Mouse (Mus musculus): ENCODE results near the gene Six2. TPM values are rescaled to one million over a fixed set of nuclear protein-coding genes. Genes with fewer than 3 reads are reported as not detected.

The Six2 gene
- polyA plus RNA-seq, 1 experiment: 0.37 TPM

GRCm38 (mm10) chr17:85680116-85680850 lies 7.8 kb downstream of the Six2 start:
- TF ChIP-seq POLR2A (IDR thresholded peaks at IDR 0.05; ENCODE audit: borderline replicate concordance, extremely low read depth, low read depth, low read length): no peak
- no peak for TF ChIP-seq CTCF (IDR thresholded peaks at IDR 0.05; ENCODE audit: insufficient read depth, low read length)
- 10% methylated on average over 21 of the region's 21 CpGs for WGBS
- H3K4me3 ChIP-seq (replicated peaks; ENCODE audit: extremely low read depth, low read depth, low read length): no peak overlapping the region
- DNase-seq: no peak
- no peaks in the 10 kb centered on the region for H3K4me1 ChIP-seq (ENCODE audit: control insufficient read depth, insufficient read depth, low read length)

- TF ChIP-seq POLR2A (IDR thresholded peaks at IDR 0.05; ENCODE audit: borderline replicate concordance, extremely low read depth, low read depth, low read length) (no peak), CTCF (IDR thresholded peaks at IDR 0.05; ENCODE audit: insufficient read depth, low read length) (0 out of 2 replicates have a peak, but pooled peaks have one; percentile 13)
- no peak for DNase-seq
- H3K4me3 ChIP-seq (replicated peaks; ENCODE audit: extremely low read depth, low read depth, low read length): no peak overlapping the region
- 1% methylated on average over 15 of the region's 15 CpGs for WGBS
- H3K4me1 ChIP-seq (ENCODE audit: control insufficient read depth, insufficient read depth, low read length): no peaks in the 10 kb centered on the region
These were observed 8.4 kb downstream of the Six2 start for GRCm38 (mm10) chr17:85679651-85680050.

GRCm38 (mm10) chr17:85664618-85665320 lies 23.3 kb downstream of the Six2 start:
- DNase-seq: no peak
- WGBS: 3% methylated on average over 20 of the region's 20 CpGs
- no peaks in the 10 kb centered on the region for H3K4me1 ChIP-seq (ENCODE audit: control insufficient read depth, insufficient read depth, low read length)
- H3K4me3 ChIP-seq (replicated peaks; ENCODE audit: extremely low read depth, low read depth, low read length): no peak overlapping the region
- TF ChIP-seq POLR2A (IDR thresholded peaks at IDR 0.05; ENCODE audit: borderline replicate concordance, extremely low read depth, low read depth, low read length) (no peak), CTCF (IDR thresholded peaks at IDR 0.05; ENCODE audit: insufficient read depth, low read length) (peak; percentile 74)

GRCm38 (mm10) chr17:85664202-85664601 lies 23.9 kb downstream of the Six2 start:
- Histone ChIP-seq H3K4me1 (ENCODE audit: control insufficient read depth, insufficient read depth, low read length) (no peaks in the 10 kb centered on the region), H3K4me3 (replicated peaks; ENCODE audit: extremely low read depth, low read depth, low read length) (no peak overlapping the region)
- TF ChIP-seq POLR2A (IDR thresholded peaks at IDR 0.05; ENCODE audit: borderline replicate concordance, extremely low read depth, low read depth, low read length) (no peak), CTCF (IDR thresholded peaks at IDR 0.05; ENCODE audit: insufficient read depth, low read length) (no peak)
- 44% methylated on average over 2 of the region's 2 CpGs for WGBS
- DNase-seq: no peak

- WGBS: 50% methylated on average over 5 of the region's 5 CpGs
- Histone ChIP-seq H3K4me3 (replicated peaks; ENCODE audit: extremely low read depth, low read depth, low read length) (no peak overlapping the region), H3K4me1 (ENCODE audit: control insufficient read depth, insufficient read depth, low read length) (no peaks in the 10 kb centered on the region)
- DNase-seq: no peak
- no peak for TF ChIP-seq CTCF (IDR thresholded peaks at IDR 0.05; ENCODE audit: insufficient read depth, low read length)
These were observed 26.6 kb downstream of the Six2 start for GRCm38 (mm10) chr17:85661521-85661920.

- Histone ChIP-seq H3K4me3 (replicated peaks; ENCODE audit: extremely low read depth, low read depth, low read length) (no peak overlapping the region), H3K4me1 (ENCODE audit: control insufficient read depth, insufficient read depth, low read length) (no peaks in the 10 kb centered on the region)
- DNase-seq: no peak
- 76% methylated on average over 1 of the region's 1 CpGs for WGBS
- TF ChIP-seq POLR2A (IDR thresholded peaks at IDR 0.05; ENCODE audit: borderline replicate concordance, extremely low read depth, low read depth, low read length) (no peak), CTCF (IDR thresholded peaks at IDR 0.05; ENCODE audit: insufficient read depth, low read length) (no peak)
These were observed 28.1 kb downstream of the Six2 start for GRCm38 (mm10) chr17:85660016-85660415.

- no peaks in the 10 kb centered on the region for H3K4me1 ChIP-seq (ENCODE audit: control insufficient read depth, insufficient read depth, low read length)
- WGBS: 6% methylated on average over 36 of the region's 36 CpGs
- no peak overlapping the region for H3K4me3 ChIP-seq (replicated peaks; ENCODE audit: extremely low read depth, low read depth, low read length)
- no peak for DNase-seq
- no peak for TF ChIP-seq CTCF (IDR thresholded peaks at IDR 0.05; ENCODE audit: insufficient read depth, low read length)
- no peak for TF ChIP-seq POLR2A (IDR thresholded peaks at IDR 0.05; ENCODE audit: borderline replicate concordance, extremely low read depth, low read depth, low read length)
These were observed 42.1 kb downstream of the Six2 start for GRCm38 (mm10) chr17:85645718-85646665.

- no peak for DNase-seq
- WGBS: 15% methylated on average over 10 of the region's 12 CpGs
- no peak overlapping the region for H3K4me3 ChIP-seq (replicated peaks; ENCODE audit: extremely low read depth, low read depth, low read length)
- H3K4me1 ChIP-seq (ENCODE audit: control insufficient read depth, insufficient read depth, low read length): no peaks in the 10 kb centered on the region
- TF ChIP-seq CTCF (IDR thresholded peaks at IDR 0.05; ENCODE audit: insufficient read depth, low read length) (no peak), POLR2A (IDR thresholded peaks at IDR 0.05; ENCODE audit: borderline replicate concordance, extremely low read depth, low read depth, low read length) (no peak)
These were observed 42.8 kb downstream of the Six2 start for GRCm38 (mm10) chr17:85645312-85645711.

- H3K4me3 ChIP-seq (replicated peaks; ENCODE audit: extremely low read depth, low read depth, low read length): no peak overlapping the region
- 42% methylated on average over 6 of the region's 6 CpGs for WGBS
- no peaks in the 10 kb centered on the region for H3K4me1 ChIP-seq (ENCODE audit: control insufficient read depth, insufficient read depth, low read length)
- no peak for TF ChIP-seq POLR2A (IDR thresholded peaks at IDR 0.05; ENCODE audit: borderline replicate concordance, extremely low read depth, low read depth, low read length)
- TF ChIP-seq CTCF (IDR thresholded peaks at IDR 0.05; ENCODE audit: insufficient read depth, low read length): no peak
- DNase-seq: no peak
These were observed 50.2 kb downstream of the Six2 start for GRCm38 (mm10) chr17:85637876-85638275.

Other genes with a start within 250 kb of the Six2 start
- gene Six3, start 74.7 kb downstream of the Six2 start, polyA plus RNA-seq (2012; rRNA removed): not detected in 2 replicates